Mouse (Mus musculus) frontal cortex, adult 2 months (tissue): ENCODE measurements at regions not wholly inside any gene's neighbourhood (a gene's known extent, or its start where the extent isn't known, plus 50 kb on each side); places are given as distances from the start of the nearest gene placed in this dataset.

Experiments used
- DNase-seq, 2 experiments: peaks; one replicate each; pipeline ENCODE4 v3.0.0; 2022; ENCODE audit warnings: low spot score in 1 of 2; ENCODE audit errors: extremely low spot score in 1 of 2

DNA sequence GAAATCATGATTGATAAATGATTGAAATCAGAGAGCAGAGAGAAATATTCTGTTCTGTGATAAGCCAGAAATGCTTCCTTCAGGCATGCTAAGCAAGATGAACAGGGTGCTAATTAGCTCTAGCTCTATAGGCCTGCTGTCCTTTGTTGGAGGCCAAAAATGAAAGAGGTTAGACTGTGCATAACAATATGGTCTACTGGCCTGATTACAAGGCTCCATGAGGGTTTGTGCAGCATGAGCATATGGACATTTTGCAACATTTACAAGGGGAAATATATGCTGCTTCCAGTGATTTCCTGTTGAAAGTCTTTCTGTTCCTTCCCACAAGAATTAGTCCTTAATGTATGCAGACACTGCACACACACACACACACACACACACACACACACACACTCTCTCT is 114.3 kb downstream of the Ldoc1 start:
- peak in 1 of 2 experiments; percentile 0 for DNase-seq

- DNase-seq = peak in 1 of 2 experiments; percentile 22
Observed at GRCm38 (mm10) chrX:61824330-61824729, 115.0 kb downstream of the Ldoc1 start.
